Mouse (Mus musculus) spleen, adult 2 months (tissue): ENCODE measurements at regions not wholly inside any gene's neighbourhood (a gene's known extent, or its start where the extent isn't known, plus 50 kb on each side); places are given as distances from the start of the nearest gene placed in this dataset.

Source experiments
- CTCF ChIP-seq: fragments of 200-500 bp; IDR thresholded peaks from 2 replicates; pipeline ENCODE4 v1.5.1; 2011; ENCODE audit warnings: mild to moderate bottlenecking, inconsistent platforms; ENCODE audit not compliant: insufficient read depth, insufficient read length, insufficient replicate concordance; ENCODE audit errors: extremely low read depth
- POLR2A ChIP-seq: fragments of 200-500 bp; IDR thresholded peaks from 2 replicates; pipeline ENCODE4 v1.6.1; 2011; ENCODE audit warnings: low read depth, low read length, inconsistent platforms

- TF ChIP-seq CTCF: no peak
- TF ChIP-seq POLR2A: no peak
Observed at GRCm38 (mm10) chr13:110507814-110508362, 113.0 kb downstream of the Plk2 start.
